Comparison of ENCODE assay signal across 8 mouse cellular contexts in the genomic region with DNA sequence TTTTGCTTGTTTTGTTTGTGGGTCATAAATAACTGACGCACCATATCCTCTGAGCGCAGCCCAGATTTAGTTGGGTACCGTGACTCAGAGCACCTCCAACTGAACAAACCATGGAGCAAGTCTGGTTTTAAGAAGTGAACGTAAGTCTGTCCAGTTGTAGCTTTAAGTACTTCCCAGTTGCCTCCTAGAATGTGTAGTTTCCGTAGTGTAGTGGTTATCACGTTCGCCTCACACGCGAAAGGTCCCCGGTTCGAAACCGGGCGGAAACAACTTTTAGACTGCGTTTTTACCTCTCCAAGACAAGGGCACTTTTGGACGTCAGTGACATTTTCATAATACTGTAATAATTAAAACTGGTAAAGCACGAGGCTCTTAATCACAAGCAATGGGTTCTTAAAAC. TPM values are rescaled to one million over a fixed set of nuclear protein-coding genes. Genes with fewer than 3 reads are reported as not detected.
DNase-seq lines count a peak whose midpoint lies in the region; ATAC-seq and TF ChIP-seq lines count a peak whose summit lies in the region.

No protein-coding gene starts in this region.

- no peaks in the 10 kb centered on the region for H3K36me3 ChIP-seq in macrophage (ENCODE audit: inconsistent target)

- ATAC-seq in activated CD4-positive, CD25-positive, alpha-beta regulatory T cell, adult 4 months: peak; percentile 20

- no peak overlapping the region for H3K27ac ChIP-seq in cortical plate, adult 2 months (ENCODE audit: insufficient read depth, low read length)
- H3K27ac ChIP-seq in left cerebral cortex, adult 2 months: no peak overlapping the region; the same call in 1 of the 2 replicates
- H3K27ac ChIP-seq in macrophage: peak overlapping the region; percentile 86

- peaks cover 26% of the 10 kb centered on the region for H3K79me2 ChIP-seq in macrophage (ENCODE audit: inconsistent target)

- no peak for TF ChIP-seq POLR2A in cortical plate, adult 2 months (IDR thresholded peaks at IDR 0.05; ENCODE audit: extremely low read depth, insufficient read depth, low read length)

- no peak for TF ChIP-seq CTCF in cortical plate, adult 2 months (IDR thresholded peaks at IDR 0.05; ENCODE audit: extremely low read depth, insufficient read depth, low read length)
- no peak for TF ChIP-seq CTCF in left cerebral cortex, adult 2 months (IDR thresholded peaks at IDR 0.05)

- peak overlapping the region; percentile 82 for H3K4me3 ChIP-seq in cortical plate, adult 2 months (ENCODE audit: insufficient read depth, low read length)
- H3K4me3 ChIP-seq in left cerebral cortex, adult 2 months: peak overlapping the region; percentile 71
- peak overlapping the region; percentile 67 for H3K4me3 ChIP-seq in macrophage (ENCODE audit: inconsistent target)

- peak; percentile 72 to 80 for DNase-seq in gastrocnemius, adult 8-10 months (ENCODE audit: low spot score in 2 of 2)
- peak; percentile 100 for DNase-seq in hindlimb bud, embryonic 11.5 days (ENCODE audit: extremely low spot score, low read depth, low spot score)
- peak; percentile 84 to 87 for DNase-seq in left cerebral cortex, adult 2 months (ENCODE audit: extremely low spot score in 1 of 2, low spot score in 2 of 2)
- DNase-seq in right cerebral cortex, adult 2 months (ENCODE audit: low spot score in 2 of 2): peak; percentile 92 to 96
- peak; percentile 75 for DNase-seq in urinary bladder, postnatal 25 days (ENCODE audit: low spot score)

- H3K4me1 ChIP-seq in cortical plate, adult 2 months (ENCODE audit: control insufficient read depth, insufficient read depth, low read length): peaks cover 6% of the 10 kb centered on the region

- intact Hi-C loops in left cerebral cortex, adult 2 months (cut with DNase I): loop anchor here (1.0 to 5.0 kb wide), 2 partner anchors 16 to 384 kb away; a partner anchor contains a TSS

- WGBS in macrophage (ENCODE audit: missing documents): 0% methylated on average over 16 of the region's 16 CpGs

RNA-seq across cellular contexts. Expression of a gene that starts 1.2 kb away (rescaled TPM):
- 1 to 10 TPM; 3.8 to 4.4 TPM for polyA plus RNA-seq in activated CD4-positive, CD25-positive, alpha-beta regulatory T cell, adult 4 months (2017; shearing (Covaris generic))
- 43.1 and 46.7 TPM in 2 replicates for polyA plus RNA-seq in cortical plate, adult 2 months (2012; rRNA removed)
- 10 to 100 TPM; 13.7 to 25.0 (median 20.8) TPM for total RNA-seq in gastrocnemius, adult 8-10 months (2022)
- 10 to 100 TPM; 61.7 to 67.7 TPM for total RNA-seq in left cerebral cortex, adult 2 months (2021)
- total RNA-seq in macrophage (2018; cell fraction: chromatin; rRNA removed): 100 to 1,000 TPM in 17 of 26 experiments, 10 to 100 TPM in 9; 20.6 to 250 (median 130) TPM
- total RNA-seq in macrophage (2018; cell fraction: cytosol; rRNA removed): 10 to 100 TPM; 16.9 to 87.7 (median 65.3) TPM
- total RNA-seq in macrophage (2018; cell fraction: nucleus; rRNA removed): 100 to 1,000 TPM in 10 of 26 experiments, 10 to 100 TPM in 16; 25.6 to 136 (median 96.6) TPM
- polyA plus RNA-seq in macrophage (2018): 40.1 to 48.8 TPM (median 47.2 TPM) in 3 replicates

RNA-seq across cellular contexts. Expression of a gene that starts 7.6 kb away (rescaled TPM):
- 1 to 10 TPM in 1 of 2 experiments, under 1 TPM in 1; 0.52 to 1.1 TPM for polyA plus RNA-seq in activated CD4-positive, CD25-positive, alpha-beta regulatory T cell, adult 4 months (2017; shearing (Covaris generic))
- polyA plus RNA-seq in cortical plate, adult 2 months (2012; rRNA removed): 4.2 and 4.3 TPM in 2 replicates
- 10 to 100 TPM; 25.5 to 30.8 (median 29.7) TPM for total RNA-seq in gastrocnemius, adult 8-10 months (2022)
- total RNA-seq in left cerebral cortex, adult 2 months (2021): 1 to 10 TPM; 2.4 to 3.3 TPM
- total RNA-seq in macrophage (2018; cell fraction: chromatin; rRNA removed): 10 to 100 TPM in 12 of 26 experiments, 1 to 10 TPM in 14; 2.1 to 26.6 (median 9.3) TPM
- total RNA-seq in macrophage (2018; cell fraction: cytosol; rRNA removed): 1 to 10 TPM in 20 of 26 experiments, under 1 TPM in 6; 0.29 to 2.5 (median 1.3) TPM
- 10 to 100 TPM in 3 of 26 experiments, 1 to 10 TPM in 23; 1.7 to 11.6 (median 5.5) TPM for total RNA-seq in macrophage (2018; cell fraction: nucleus; rRNA removed)
- 1.1 to 1.4 TPM (median 1.2 TPM) in 3 replicates for polyA plus RNA-seq in macrophage (2018)

RNA-seq across cellular contexts. Expression of a gene that starts 8.1 kb away (rescaled TPM):
- 1 to 10 TPM; 3.0 to 3.1 TPM for polyA plus RNA-seq in activated CD4-positive, CD25-positive, alpha-beta regulatory T cell, adult 4 months (2017; shearing (Covaris generic))
- 33.8 and 40.1 TPM in 2 replicates for polyA plus RNA-seq in cortical plate, adult 2 months (2012; rRNA removed)
- total RNA-seq in gastrocnemius, adult 8-10 months (2022): 1 to 10 TPM; 1.4 to 3.1 (median 1.8) TPM
- 1 to 10 TPM; 1.1 to 2.6 TPM for total RNA-seq in left cerebral cortex, adult 2 months (2021)
- 1 to 10 TPM in 4 of 26 experiments, under 1 TPM in 1, not detected in 21; 0.98 to 1.4 (median 1.3) TPM for total RNA-seq in macrophage (2018; cell fraction: chromatin; rRNA removed)
- total RNA-seq in macrophage (2018; cell fraction: cytosol; rRNA removed): 1 to 10 TPM in 21 of 26 experiments, under 1 TPM in 5; 0.47 to 2.3 (median 1.5) TPM
- total RNA-seq in macrophage (2018; cell fraction: nucleus; rRNA removed): 1 to 10 TPM in 3 of 26 experiments, under 1 TPM in 10, not detected in 13; 0.40 to 5.6 (median 0.67) TPM
- polyA plus RNA-seq in macrophage (2018): 0.75 to 2.7 TPM (median 1.7 TPM) in 3 replicates

RNA-seq across cellular contexts. Expression of a gene that starts 18.2 kb away (rescaled TPM):
- 1,000 to 10,000 TPM; 1,417 to 1,752 TPM for polyA plus RNA-seq in activated CD4-positive, CD25-positive, alpha-beta regulatory T cell, adult 4 months (2017; shearing (Covaris generic))
- 447 and 464 TPM in 2 replicates for polyA plus RNA-seq in cortical plate, adult 2 months (2012; rRNA removed)
- 100 to 1,000 TPM; 411 to 495 (median 459) TPM for total RNA-seq in gastrocnemius, adult 8-10 months (2022)
- 100 to 1,000 TPM; 218 to 220 TPM for total RNA-seq in left cerebral cortex, adult 2 months (2021)
- 100 to 1,000 TPM in 23 of 26 experiments, 10 to 100 TPM in 3; 65.6 to 268 (median 152) TPM for total RNA-seq in macrophage (2018; cell fraction: chromatin; rRNA removed)
- total RNA-seq in macrophage (2018; cell fraction: cytosol; rRNA removed): 100 to 1,000 TPM; 274 to 584 (median 379) TPM
- total RNA-seq in macrophage (2018; cell fraction: nucleus; rRNA removed): 100 to 1,000 TPM; 112 to 309 (median 144) TPM
- 321 to 741 TPM (median 672 TPM) in 3 replicates for polyA plus RNA-seq in macrophage (2018)

RNA-seq across cellular contexts. Expression of a gene that starts 53.1 kb away (rescaled TPM):
- 100 to 1,000 TPM; 204 to 218 TPM for polyA plus RNA-seq in activated CD4-positive, CD25-positive, alpha-beta regulatory T cell, adult 4 months (2017; shearing (Covaris generic))
- polyA plus RNA-seq in cortical plate, adult 2 months (2012; rRNA removed): 9.5 and 11.4 TPM in 2 replicates
- total RNA-seq in gastrocnemius, adult 8-10 months (2022): 10 to 100 TPM; 12.0 to 13.7 (median 12.9) TPM
- total RNA-seq in left cerebral cortex, adult 2 months (2021): 1 to 10 TPM; 5.5 to 5.6 TPM
- 100 to 1,000 TPM in 15 of 26 experiments, 10 to 100 TPM in 11; 20.5 to 641 (median 175) TPM for total RNA-seq in macrophage (2018; cell fraction: chromatin; rRNA removed)
- 100 to 1,000 TPM; 128 to 783 (median 543) TPM for total RNA-seq in macrophage (2018; cell fraction: cytosol; rRNA removed)
- total RNA-seq in macrophage (2018; cell fraction: nucleus; rRNA removed): 100 to 1,000 TPM in 18 of 26 experiments, 10 to 100 TPM in 8; 75.1 to 591 (median 408) TPM
- polyA plus RNA-seq in macrophage (2018): 118 to 323 TPM (median 130 TPM) in 3 replicates
